Mouse (Mus musculus) liver, postnatal 0 days (tissue): ENCODE results near the gene Spaar. TPM values are rescaled to one million over a fixed set of nuclear protein-coding genes. Genes with fewer than 3 reads are reported as not detected.

ENCODE experiments used
- ATAC-seq: fragments of 200-750 bp; cut with Nextera tagmentation; 2 replicates; pipeline ENCODE4 v1.8.0; 2017; ENCODE audit warnings: mild to moderate bottlenecking, moderate library complexity
- DNase-seq: peaks from one replicate; pipeline ENCODE4 v3.0.0-alpha.2; 2016
- H3K27ac ChIP-seq: fragments of 300-500 bp; sonication (generic); 2 replicates; pipeline ENCODE4 v1.5.1; 2014; ENCODE audit warnings: antibody characterized with exemption, moderate library complexity, mild to moderate bottlenecking, low read depth
- H3K27me3 ChIP-seq: fragments of 300-500 bp; sonication (generic); 2 replicates; pipeline ENCODE4 v1.6.1; 2014; ENCODE audit warnings: low read length, control low read depth, mixed read lengths; ENCODE audit not compliant: insufficient read depth
- H3K36me3 ChIP-seq: fragments of 300-500 bp; sonication (generic); replicated peaks from 2 replicates; pipeline ENCODE4 v1.6.1; 2014; ENCODE audit warnings: mild to moderate bottlenecking, control low read depth, low read length, moderate library complexity, mixed read lengths; ENCODE audit not compliant: insufficient read depth
- H3K4me1 ChIP-seq: fragments of 300-500 bp; sonication (generic); 2 replicates; pipeline ENCODE4 v1.6.1; 2014; ENCODE audit warnings: antibody characterized with exemption, mild to moderate bottlenecking, control low read depth; ENCODE audit not compliant: insufficient read depth
- H3K4me2 ChIP-seq: fragments of 300-500 bp; sonication (generic); 2 replicates; pipeline ENCODE4 v1.6.1; 2014; ENCODE audit warnings: low read depth, mild to moderate bottlenecking, low read length, moderate library complexity, mixed read lengths
- H3K4me3 ChIP-seq: fragments of 300-500 bp; sonication (generic); 2 replicates; pipeline ENCODE4 v1.5.1; 2014; ENCODE audit warnings: low read depth, low read length
- H3K9ac ChIP-seq: fragments of 300-500 bp; sonication (generic); replicated peaks from 2 replicates; pipeline ENCODE4 v1.6.1; 2014; ENCODE audit warnings: mild to moderate bottlenecking, moderate library complexity
- H3K9me3 ChIP-seq: fragments of 300-500 bp; sonication (generic); 2 replicates; pipeline ENCODE4 v1.6.1; 2016; ENCODE audit warnings: mild to moderate bottlenecking, control low read depth, low read length, mixed read lengths
- CTCF ChIP-seq: sonication (generic); IDR thresholded peaks from 2 replicates; pipeline ENCODE4 v1.5.1; 2016; ENCODE audit warnings: antibody characterized with exemption, low read depth
- EP300 ChIP-seq: IDR thresholded peaks from 2 replicates; pipeline ENCODE4 v1.6.1; 2016; ENCODE audit warnings: antibody characterized with exemption, low read depth, mild to moderate bottlenecking
- WGBS: fragments of 180-500 bp; shearing (Covaris S2); extraction: QIAGEN DNeasy Blood & Tissue Kit; methylation state at CpG from one replicate; pipeline ENCODE4 v1.1.7; 2014; ENCODE audit not compliant: insufficient replicate concordance; 5-methylcytosine and 5-hydroxymethylcytosine counted together
- polyA plus RNA-seq: library from polyadenylated mRNA; unstranded; fragments of >200 nt; fragmentation: Nextera tagmentation; extraction: Ambion mirVana; gene quantifications from 2 replicates; pipeline ENCODE4 v1.2.1, GENCODE M21; 2015

The Spaar gene
- 0.07 and 0.13 TPM in 2 replicates for polyA plus RNA-seq

DNA sequence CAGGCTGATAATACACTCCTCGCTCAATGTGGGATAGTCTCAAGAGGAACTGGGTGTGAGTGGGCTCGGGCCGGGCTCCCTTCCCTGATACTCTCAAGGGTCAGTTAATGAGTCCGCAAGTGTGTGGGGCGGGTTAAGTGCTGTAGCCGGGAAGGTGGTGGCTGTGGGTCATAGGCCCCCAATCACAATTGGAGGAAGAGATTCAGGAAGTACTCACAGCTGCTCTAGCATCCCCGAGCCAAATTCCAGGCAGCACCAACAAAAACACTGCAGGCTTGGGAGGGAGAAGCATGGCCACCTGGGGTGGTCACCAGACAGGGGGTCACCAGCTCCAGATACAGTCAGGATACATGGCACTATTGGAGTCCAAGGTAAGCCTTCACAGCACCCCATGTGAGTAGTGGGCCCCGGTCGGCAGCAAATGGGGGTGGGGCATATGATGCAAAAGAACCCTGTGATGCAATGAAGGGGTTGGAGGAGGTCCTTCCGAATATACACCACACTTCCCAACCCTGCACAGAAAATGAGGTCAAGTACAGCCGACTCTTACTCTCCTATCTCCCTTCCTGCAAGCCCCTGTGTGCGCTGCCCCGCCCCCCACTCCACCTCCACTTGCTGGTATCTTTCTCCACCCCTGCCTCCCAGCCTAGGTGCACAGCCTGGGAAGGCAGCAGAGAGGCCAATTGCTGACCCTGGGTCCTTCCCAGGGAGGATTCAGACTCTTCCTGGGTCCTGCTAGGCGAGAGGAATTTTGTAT is at the start of gene Spaar:
Gene Spaar (plus strand): TSS at position 241 of the 757 bp plus-strand sequence.
- Histone ChIP-seq H3K36me3 (no peaks in the 10 kb centered on the region), H3K4me1 (peaks cover 2% of the 10 kb centered on the region), H3K27ac (peak within 1 kb of the TSS; percentile 70), H3K9ac (no peak within 1 kb of the TSS), H3K4me2 (no peak within 1 kb of the TSS), H3K27me3 (no peaks in the 10 kb centered on the region), H3K4me3 (no peak within 1 kb of the TSS), H3K9me3 (no peaks in the 10 kb centered on the region)
- DNase-seq (no peak), ATAC-seq (peak; percentile 17; the same call in 1 of the 2 replicates)
- TF ChIP-seq EP300 (no peak), CTCF (no peak)
- WGBS, result 28% methylated on average over 13 of the region's 14 CpGs

- 88% methylated on average over 17 of the region's 17 CpGs for WGBS
- no peak overlapping the region for H3K4me3 ChIP-seq
- DNase-seq, result no peak
- H3K27me3 ChIP-seq, result no peaks in the 10 kb centered on the region
- peaks cover 11% of the 10 kb centered on the region for H3K4me1 ChIP-seq
- H3K4me2 ChIP-seq, result no peak overlapping the region
- no peak overlapping the region for H3K27ac ChIP-seq
- H3K9ac ChIP-seq, result no peak overlapping the region
- TF ChIP-seq EP300 (no peak), CTCF (no peak)
- no peak for ATAC-seq
- H3K36me3 ChIP-seq, result no peaks in the 10 kb centered on the region
- no peaks in the 10 kb centered on the region for H3K9me3 ChIP-seq
Observed at GRCm38 (mm10) chr4:43690021-43690420, 39.8 kb upstream of the Spaar start.

GRCm38 (mm10) chr4:43691026-43691425 is 38.8 kb upstream of the Spaar start:
- Histone ChIP-seq H3K4me3 (no peak overlapping the region), H3K27me3 (no peaks in the 10 kb centered on the region), H3K9ac (no peak overlapping the region), H3K4me2 (no peak overlapping the region), H3K27ac (no peak overlapping the region), H3K36me3 (no peaks in the 10 kb centered on the region), H3K9me3 (no peaks in the 10 kb centered on the region), H3K4me1 (peaks cover 11% of the 10 kb centered on the region)
- DNase-seq (no peak), ATAC-seq (no peak)
- WGBS, result 59% methylated on average over 5 of the region's 5 CpGs
- TF ChIP-seq EP300 (no peak), CTCF (no peak)

GRCm38 (mm10) chr4:43693806-43694241 is 36.0 kb upstream of the Spaar start:
- Histone ChIP-seq H3K27me3 (no peaks in the 10 kb centered on the region), H3K36me3 (no peaks in the 10 kb centered on the region), H3K27ac (no peak overlapping the region), H3K9ac (no peak overlapping the region), H3K4me2 (no peak overlapping the region), H3K9me3 (no peaks in the 10 kb centered on the region), H3K4me3 (no peak overlapping the region), H3K4me1 (peaks cover 11% of the 10 kb centered on the region)
- WGBS, result 42% methylated on average over 5 of the region's 5 CpGs
- TF ChIP-seq EP300, result no peak
- TF ChIP-seq CTCF, result no peak
- ATAC-seq (no peak), DNase-seq (no peak)

- ATAC-seq (0 out of 2 replicates have a peak, but pooled peaks have one; percentile 21), DNase-seq (no peak)
- Histone ChIP-seq H3K4me3 (no peak overlapping the region), H3K4me1 (peaks cover 11% of the 10 kb centered on the region), H3K27me3 (no peaks in the 10 kb centered on the region), H3K9me3 (no peaks in the 10 kb centered on the region), H3K36me3 (no peaks in the 10 kb centered on the region), H3K27ac (no peak overlapping the region), H3K9ac (no peak overlapping the region), H3K4me2 (no peak overlapping the region)
- TF ChIP-seq CTCF, result no peak
- no peak for TF ChIP-seq EP300
- WGBS, result 43% methylated on average over 1 of the region's 1 CpGs
Observed at GRCm38 (mm10) chr4:43694439-43695248, 35.2 kb upstream of the Spaar start.

DNA sequence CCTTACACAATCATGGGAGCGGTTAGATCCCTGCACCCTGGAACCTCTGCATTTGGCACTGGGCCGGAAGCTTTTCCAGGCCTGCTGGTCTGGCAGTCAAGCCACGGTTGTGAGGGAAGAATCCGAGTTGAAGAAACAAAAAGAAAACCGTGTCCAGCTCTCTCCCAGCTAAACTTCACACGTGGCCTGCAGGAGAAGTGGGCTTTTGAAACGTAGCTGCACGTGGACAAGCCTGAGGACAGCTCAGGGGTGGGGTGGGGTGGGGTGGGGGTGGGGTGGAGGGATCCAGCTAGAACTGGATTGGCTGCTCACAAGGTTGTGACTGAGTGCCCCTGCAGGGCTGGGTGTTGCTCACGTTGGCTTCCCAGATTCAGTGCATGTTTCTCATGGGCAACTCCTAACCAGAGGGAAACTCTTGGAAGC is 34.6 kb upstream of the Spaar start:
- no peak for TF ChIP-seq EP300
- no peak for TF ChIP-seq CTCF
- ATAC-seq, result no peak
- no peak for DNase-seq

More for the DNA sequence above, 34.6 kb upstream of the Spaar start:
- H3K27me3 ChIP-seq, result no peaks in the 10 kb centered on the region
- H3K4me2 ChIP-seq, result no peak overlapping the region
- WGBS, result 33% methylated on average over 9 of the region's 9 CpGs
- H3K4me3 ChIP-seq, result no peak overlapping the region
- no peak overlapping the region for H3K9ac ChIP-seq
- H3K36me3 ChIP-seq, result no peaks in the 10 kb centered on the region
- no peak overlapping the region for H3K27ac ChIP-seq
- peaks cover 11% of the 10 kb centered on the region for H3K4me1 ChIP-seq
- H3K9me3 ChIP-seq, result no peaks in the 10 kb centered on the region
